10 mouse cellular contexts compared by ENCODE assay signal in genomic region chr2:60355388-60355683, GRCm38 (mm10). TPM values are rescaled to one million over a fixed set of nuclear protein-coding genes. Genes with fewer than 3 reads are reported as not detected.
A peak's percentile ranks its signal among the peaks of the same experiment; 100 is the strongest.
DNase-seq lines count a peak whose midpoint lies in the region; ATAC-seq and TF ChIP-seq lines count a peak whose summit lies in the region.
"Had no signal": no experiment of that assay in that cellular context is flagged by ENCODE, and none has a peak within 500 bp of the region (broad histone marks: within the 10 kb centered on the region; RNA-seq: fewer than 3 reads in every experiment).

No protein-coding gene starts in this region.

- no peaks in the 10 kb centered on the region for H3K9me3 ChIP-seq in heart, embryonic 12.5 days (replicated peaks)
- no peaks in the 10 kb centered on the region for H3K9me3 ChIP-seq in lung, embryonic 14.5 days (ENCODE audit: low read depth, low read length)
- no peaks in the 10 kb centered on the region for H3K9me3 ChIP-seq in hindbrain, embryonic 16.5 days (ENCODE audit: control insufficient read depth, low read length)
- H3K9me3 ChIP-seq in neural tube, embryonic 14.5 days (ENCODE audit: control insufficient read depth, low read length) = no peaks in the 10 kb centered on the region
- no peaks in the 10 kb centered on the region for H3K9me3 ChIP-seq in limb, embryonic 10.5 days (replicated peaks)

- H3K4me2 ChIP-seq in heart, embryonic 12.5 days = peak overlapping the region; percentile 46
- peak overlapping the region; percentile 43 for H3K4me2 ChIP-seq in lung, embryonic 14.5 days
- peak overlapping the region; percentile 38 for H3K4me2 ChIP-seq in hindbrain, embryonic 16.5 days (ENCODE audit: low read length)
- H3K4me2 ChIP-seq in neural tube, embryonic 14.5 days (ENCODE audit: low read depth, low read length) = peak overlapping the region; percentile 25; the same call in 1 of the 2 replicates

- TF ChIP-seq CTCF in lung, embryonic 14.5 days (IDR thresholded peaks at IDR 0.05; ENCODE audit: low read depth) = no peak

- H3K27me3 ChIP-seq in heart, embryonic 12.5 days (replicated peaks) = no peaks in the 10 kb centered on the region
- H3K27me3 ChIP-seq in lung, embryonic 14.5 days (ENCODE audit: insufficient read depth, low read length) = no peaks in the 10 kb centered on the region
- no peaks in the 10 kb centered on the region for H3K27me3 ChIP-seq in hindbrain, embryonic 16.5 days (replicated peaks; ENCODE audit: control insufficient read depth, insufficient read depth, low read length)
- no peaks in the 10 kb centered on the region for H3K27me3 ChIP-seq in neural tube, embryonic 14.5 days (ENCODE audit: control insufficient read depth, insufficient read depth, low read length)
- H3K27me3 ChIP-seq in limb, embryonic 10.5 days (ENCODE audit: low read depth, poor library complexity, severe bottlenecking) = no peaks in the 10 kb centered on the region

- peak overlapping the region; percentile 10; the same call in 1 of the 2 replicates for H3K4me3 ChIP-seq in heart, embryonic 12.5 days
- H3K4me3 ChIP-seq in lung, embryonic 14.5 days (ENCODE audit: low read depth, low read length) = 0 out of 2 replicates have a peak overlapping the region, but pooled peaks have one; percentile 3
- H3K4me3 ChIP-seq in hindbrain, embryonic 16.5 days (ENCODE audit: low read length) = no peak overlapping the region; the same call in 1 of the 2 replicates
- H3K4me3 ChIP-seq in neural tube, embryonic 14.5 days (ENCODE audit: low read depth, low read length) = no peak overlapping the region
- no peak overlapping the region for H3K4me3 ChIP-seq in limb, embryonic 10.5 days

- no peak overlapping the region for H3K27ac ChIP-seq in heart, embryonic 12.5 days (ENCODE audit: poor library complexity, severe bottlenecking)
- H3K27ac ChIP-seq in lung, embryonic 14.5 days (ENCODE audit: low read depth) = no peak overlapping the region
- no peak overlapping the region for H3K27ac ChIP-seq in hindbrain, embryonic 16.5 days (ENCODE audit: low read depth, low read length)
- no peak overlapping the region for H3K27ac ChIP-seq in neural tube, embryonic 14.5 days (ENCODE audit: low read depth, low read length)
- no peak overlapping the region for H3K27ac ChIP-seq in limb, embryonic 10.5 days

- 28% methylated on average over 3 of the region's 3 CpGs for WGBS in heart, embryonic 12.5 days
- 20% methylated on average over 3 of the region's 3 CpGs for WGBS in lung, embryonic 14.5 days
- WGBS in hindbrain, embryonic 16.5 days = 17% methylated on average over 3 of the region's 3 CpGs
- 28% methylated on average over 3 of the region's 3 CpGs for WGBS in neural tube, embryonic 14.5 days
- 46% methylated on average over 3 of the region's 3 CpGs for WGBS in limb, embryonic 10.5 days

- ATAC-seq in heart, embryonic 12.5 days (ENCODE audit: insufficient number of reproducible peaks, low FRiP score) = no peak
- ATAC-seq in lung, embryonic 14.5 days (ENCODE audit: insufficient read depth) = no peak; the same call in 1 of the 2 replicates
- ATAC-seq in hindbrain, embryonic 16.5 days = peak; percentile 4; the same call in 1 of the 2 replicates
- ATAC-seq in neural tube, embryonic 14.5 days (ENCODE audit: low read depth) = 0 out of 2 replicates have a peak, but pooled peaks have one; percentile 11

- H3K9ac ChIP-seq in heart, embryonic 12.5 days = no peak overlapping the region
- no peak overlapping the region for H3K9ac ChIP-seq in lung, embryonic 14.5 days
- H3K9ac ChIP-seq in hindbrain, embryonic 16.5 days (ENCODE audit: low read depth, low read length) = no peak overlapping the region
- H3K9ac ChIP-seq in neural tube, embryonic 14.5 days (replicated peaks; ENCODE audit: low read depth, low read length) = no peak overlapping the region

- DNase-seq in heart, adult 9 months (ENCODE audit: low spot score in 2 of 2) = no peak
- no peak for DNase-seq in lung, embryonic 14.5 days
- DNase-seq in lung, postnatal 10 days = no peak
- no peak for DNase-seq in testis, postnatal 14 days (ENCODE audit: low spot score)
- DNase-seq in limb, embryonic 10.5 days (ENCODE audit: low spot score) = no peak
- DNase-seq: cerebellum, adult 11 months; thymus, postnatal 14 days had no signal

- no peaks in the 10 kb centered on the region for H3K36me3 ChIP-seq in heart, embryonic 12.5 days
- no peaks in the 10 kb centered on the region for H3K36me3 ChIP-seq in lung, embryonic 14.5 days (ENCODE audit: insufficient read depth)
- H3K36me3 ChIP-seq in hindbrain, embryonic 16.5 days (ENCODE audit: control insufficient read depth, insufficient read depth, low read length) = no peaks in the 10 kb centered on the region
- H3K36me3 ChIP-seq in neural tube, embryonic 14.5 days (ENCODE audit: control insufficient read depth, insufficient read depth, low read length) = no peaks in the 10 kb centered on the region
- H3K36me3 ChIP-seq in limb, embryonic 10.5 days = peaks cover 16% of the 10 kb centered on the region; the same call in 1 of the 2 replicates

- peaks cover 18% of the 10 kb centered on the region for H3K4me1 ChIP-seq in heart, embryonic 12.5 days (replicated peaks)
- no peaks in the 10 kb centered on the region for H3K4me1 ChIP-seq in lung, embryonic 14.5 days (ENCODE audit: insufficient read depth)
- no peaks in the 10 kb centered on the region for H3K4me1 ChIP-seq in hindbrain, embryonic 16.5 days (ENCODE audit: control insufficient read depth, insufficient read depth, low read depth, low read length)
- no peaks in the 10 kb centered on the region for H3K4me1 ChIP-seq in neural tube, embryonic 14.5 days (ENCODE audit: control insufficient read depth, insufficient read depth, low read length)
- H3K4me1 ChIP-seq in limb, embryonic 10.5 days = no peaks in the 10 kb centered on the region

RNA-seq across cellular contexts. Expression of gene Ly75, which starts 27.8 kb away (rescaled TPM):
- polyA plus RNA-seq in heart, embryonic 12.5 days (2016; fragmentation: Nextera tagmentation; extraction: Ambion mirVana) = 2.6 and 2.9 TPM in 2 replicates
- polyA plus RNA-seq in lung, embryonic 14.5 days (2014; fragmentation: Nextera tagmentation; extraction: Ambion mirVana) = 3.4 and 3.8 TPM in 2 replicates
- polyA plus RNA-seq in hindbrain, embryonic 16.5 days (2015; fragmentation: Nextera tagmentation; extraction: Ambion mirVana) = 1.6 and 1.9 TPM in 2 replicates
- 1.2 TPM in 2 replicates for polyA plus RNA-seq in neural tube, embryonic 14.5 days (2014; fragmentation: Nextera tagmentation; extraction: Ambion mirVana)
- 5.9 and 7.0 TPM in 2 replicates for polyA plus RNA-seq in limb, embryonic 10.5 days (2016; fragmentation: Nextera tagmentation; extraction: Ambion mirVana)

Comparison
In these comparisons a context has a peak if more than half of its experiments do, and no peak if none do; other contexts are left out.
1. ATAC-seq: peak in hindbrain, embryonic 16.5 days (single experiment) and neural tube, embryonic 14.5 days (single experiment); none in heart, embryonic 12.5 days (single experiment) and lung, embryonic 14.5 days (single experiment).
2. H3K4me3 ChIP-seq: peak in heart, embryonic 12.5 days (single experiment) and lung, embryonic 14.5 days (single experiment); none in hindbrain, embryonic 16.5 days (single experiment), neural tube, embryonic 14.5 days (single experiment) and limb, embryonic 10.5 days (single experiment).
3. Peak in every context shown above with its lines, with median percentiles within 50 percentile points of each other: H3K4me2 ChIP-seq.